Mouse (Mus musculus) embryo, embryonic 11 days (tissue): ENCODE results near the gene Selenom.

Source experiments
- DNase-seq: peaks from one replicate; pipeline ENCODE4 v3.0.0-alpha.2; 2015

The Selenom gene

GRCm38 (mm10) chr11:3514529-3515054 is at the start of gene Selenom:
TSS of gene Selenom (plus strand) at chr11:3514684.
- DNase-seq: peak; percentile 89

- DNase-seq: no peak
Observed at GRCm38 (mm10) chr11:3471448-3471850, 43.0 kb upstream of the Selenom start.

DNA sequence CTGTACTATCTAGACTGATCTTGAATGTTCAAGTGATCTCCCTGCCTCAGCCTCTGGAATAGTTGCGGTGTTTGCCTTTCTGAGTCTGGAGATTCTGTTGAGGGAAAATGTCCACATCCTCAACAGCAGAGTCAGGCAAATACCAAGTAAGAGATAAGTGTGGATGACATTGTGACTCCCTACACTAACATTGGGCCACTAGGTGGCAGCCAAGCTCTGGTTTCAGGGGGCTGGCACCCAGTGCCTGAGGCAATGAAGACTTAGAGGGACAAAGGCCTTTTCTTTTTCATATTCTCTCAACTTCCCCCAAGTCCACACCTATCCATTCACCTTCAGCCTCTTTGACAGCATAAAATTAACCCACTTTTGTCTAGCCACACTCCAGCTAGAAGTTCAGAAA is 42.0 kb upstream of the Selenom start:
- peak; percentile 91 for DNase-seq

DNA sequence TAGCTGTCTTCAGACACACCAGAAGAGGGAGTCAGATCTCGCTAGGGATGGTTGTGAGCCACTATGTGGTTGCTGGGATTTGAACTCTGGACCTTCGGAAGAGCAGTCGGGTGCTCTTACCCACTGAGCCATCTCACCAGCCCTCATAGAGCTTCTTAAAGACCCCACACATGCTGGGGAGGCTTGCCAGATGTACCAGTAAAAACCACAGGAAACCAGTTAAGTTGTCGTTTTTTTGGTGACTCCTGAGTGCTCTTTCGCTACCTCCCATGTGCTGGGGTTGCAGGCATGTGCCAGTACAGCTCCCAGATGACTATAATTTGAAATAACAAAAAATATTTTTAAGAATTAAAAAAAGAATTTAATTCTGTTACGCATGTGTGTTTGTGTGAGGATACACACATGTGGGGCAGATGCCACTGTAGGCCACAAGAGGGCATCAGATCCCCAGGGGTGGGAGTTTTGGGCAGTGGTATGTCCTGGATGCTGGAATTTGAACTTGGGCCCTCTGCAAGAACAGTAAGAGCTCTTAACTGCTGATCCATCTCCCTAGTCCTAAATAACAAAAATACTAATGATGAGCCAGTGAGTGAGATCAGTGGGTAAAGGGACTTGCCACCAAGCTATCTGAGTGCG is 39.9 kb upstream of the Selenom start:
- no peak for DNase-seq

DNA sequence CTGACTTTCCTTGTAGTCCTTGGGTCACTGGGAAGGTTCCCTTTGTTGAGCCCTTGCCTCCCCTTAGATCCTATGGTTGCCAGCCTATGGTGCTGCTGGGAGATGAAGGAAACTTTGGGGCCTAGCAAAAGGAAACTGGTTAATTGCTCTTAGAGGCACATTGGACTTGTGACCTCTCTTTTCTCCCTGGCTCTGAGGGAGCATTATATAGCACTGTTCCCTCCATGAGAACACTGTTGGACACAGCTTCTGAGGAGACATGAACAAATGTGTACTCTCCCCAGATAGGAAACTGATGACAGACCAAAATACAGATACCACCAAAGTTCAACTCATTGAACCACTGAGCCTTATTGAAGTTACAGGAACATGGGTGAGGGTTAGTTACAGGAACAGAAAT is 39.0 kb upstream of the Selenom start:
- DNase-seq: no peak

GRCm38 (mm10) chr11:3483980-3484642 is 30.4 kb upstream of the Selenom start:
- DNase-seq: no peak

DNA sequence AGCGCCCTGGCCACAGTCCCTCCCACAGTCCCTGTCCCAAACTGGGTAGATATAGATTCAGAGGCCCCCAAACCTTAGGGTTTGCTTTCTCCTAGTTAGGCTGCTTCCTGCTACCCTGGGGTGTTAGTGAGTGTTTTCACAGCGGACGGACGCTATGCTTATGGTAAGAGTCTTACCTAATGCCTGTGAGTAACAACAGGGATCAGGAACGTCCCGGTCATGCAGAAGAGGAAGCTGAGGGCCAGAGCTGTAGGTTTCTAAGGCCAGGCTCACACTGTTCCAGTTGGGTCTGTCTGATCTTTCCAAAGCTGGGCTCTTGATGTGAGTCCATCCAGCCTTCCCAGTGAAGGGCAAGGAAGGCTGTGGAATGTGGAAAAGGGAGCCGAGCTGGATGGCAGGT is 28.1 kb upstream of the Selenom start:
- DNase-seq: no peak

- DNase-seq: peak; percentile 49
Observed at GRCm38 (mm10) chr11:3487952-3488570, 26.4 kb upstream of the Selenom start, which contains the start of gene Pla2g3. TSS of gene Pla2g3 (plus strand) at chr11:3488284.

GRCm38 (mm10) chr11:3489036-3489435 is 25.4 kb upstream of the Selenom start:
- DNase-seq: no peak

GRCm38 (mm10) chr11:3492748-3493147 is 21.7 kb upstream of the Selenom start:
- no peak for DNase-seq

DNA sequence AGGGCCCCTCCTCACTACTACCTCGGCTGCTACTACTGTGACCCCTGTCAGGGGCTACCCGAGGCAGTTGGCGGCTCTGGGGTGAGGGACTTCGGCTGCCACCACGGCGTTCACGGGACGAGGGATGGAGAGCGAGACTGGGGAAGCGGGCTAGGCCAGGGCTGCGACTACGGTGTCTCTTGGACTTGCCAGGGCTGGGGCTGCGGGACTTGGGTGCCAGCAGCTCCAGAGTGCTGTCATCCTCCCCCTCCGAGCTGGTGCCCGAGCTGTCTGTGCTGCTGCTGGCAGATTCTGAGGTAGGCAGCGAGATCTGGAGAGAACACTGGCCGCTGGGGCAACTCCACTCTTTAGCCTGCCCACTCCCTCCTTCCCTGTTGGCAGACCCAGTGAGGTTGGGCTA is 19.6 kb upstream of the Selenom start:
- no peak for DNase-seq

- DNase-seq: no peak
Observed at GRCm38 (mm10) chr11:3495496-3495895, 19.0 kb upstream of the Selenom start.

GRCm38 (mm10) chr11:3496756-3497155 is 17.7 kb upstream of the Selenom start:
- DNase-seq: no peak

- no peak for DNase-seq
Observed at GRCm38 (mm10) chr11:3497296-3497695, 17.2 kb upstream of the Selenom start.

DNA sequence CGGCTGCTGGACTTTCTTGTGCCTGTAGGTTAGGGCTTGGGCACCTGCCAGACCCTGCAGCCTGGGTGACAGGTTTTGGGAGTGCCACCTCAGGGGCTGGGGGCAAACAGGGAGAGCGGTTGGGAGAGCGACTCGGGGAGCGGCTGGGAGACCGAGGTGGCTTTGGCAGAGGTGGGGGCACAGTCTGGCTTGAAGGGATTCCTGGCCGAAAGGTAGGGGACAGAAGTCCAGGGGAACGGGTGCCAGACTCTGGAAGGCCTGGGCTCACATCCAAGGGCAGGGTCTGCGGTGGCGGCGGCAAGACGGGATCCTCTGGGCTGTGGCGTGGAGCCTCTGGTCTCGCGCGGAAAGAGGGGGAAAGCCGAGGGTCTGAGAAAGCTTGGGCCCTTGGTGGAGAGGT is 12.4 kb upstream of the Selenom start:
- DNase-seq: no peak

DNA sequence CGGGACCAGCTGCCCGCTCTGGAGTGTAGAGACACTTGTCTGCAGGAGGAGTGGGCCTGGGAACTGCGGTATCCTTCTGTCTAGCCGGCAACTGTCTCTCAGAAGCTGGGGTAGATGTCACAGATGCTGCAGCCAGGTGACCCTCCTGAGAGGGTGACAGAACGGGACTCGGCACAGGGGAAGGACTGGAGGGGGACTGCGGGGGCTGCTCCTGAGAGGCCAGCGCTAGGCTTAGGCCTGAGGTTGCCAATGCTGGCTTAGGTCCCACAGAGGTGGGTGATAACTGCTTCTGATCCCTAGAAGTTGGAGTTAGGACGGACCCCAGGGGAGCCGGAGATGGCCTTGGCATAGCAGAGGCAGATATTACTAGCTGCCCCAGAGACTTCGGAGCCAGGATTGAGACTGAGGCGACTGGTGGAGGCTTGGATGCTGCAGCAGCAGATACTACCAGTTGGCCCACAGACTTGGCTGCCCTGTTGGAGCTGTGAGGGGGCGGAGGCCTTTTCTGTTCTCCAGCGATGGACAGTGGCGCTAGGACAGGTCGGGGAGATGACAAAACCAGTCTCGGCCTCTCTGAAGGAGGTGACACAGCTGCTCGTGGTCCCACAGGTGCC is 11.9 kb upstream of the Selenom start:
- no peak for DNase-seq

DNA sequence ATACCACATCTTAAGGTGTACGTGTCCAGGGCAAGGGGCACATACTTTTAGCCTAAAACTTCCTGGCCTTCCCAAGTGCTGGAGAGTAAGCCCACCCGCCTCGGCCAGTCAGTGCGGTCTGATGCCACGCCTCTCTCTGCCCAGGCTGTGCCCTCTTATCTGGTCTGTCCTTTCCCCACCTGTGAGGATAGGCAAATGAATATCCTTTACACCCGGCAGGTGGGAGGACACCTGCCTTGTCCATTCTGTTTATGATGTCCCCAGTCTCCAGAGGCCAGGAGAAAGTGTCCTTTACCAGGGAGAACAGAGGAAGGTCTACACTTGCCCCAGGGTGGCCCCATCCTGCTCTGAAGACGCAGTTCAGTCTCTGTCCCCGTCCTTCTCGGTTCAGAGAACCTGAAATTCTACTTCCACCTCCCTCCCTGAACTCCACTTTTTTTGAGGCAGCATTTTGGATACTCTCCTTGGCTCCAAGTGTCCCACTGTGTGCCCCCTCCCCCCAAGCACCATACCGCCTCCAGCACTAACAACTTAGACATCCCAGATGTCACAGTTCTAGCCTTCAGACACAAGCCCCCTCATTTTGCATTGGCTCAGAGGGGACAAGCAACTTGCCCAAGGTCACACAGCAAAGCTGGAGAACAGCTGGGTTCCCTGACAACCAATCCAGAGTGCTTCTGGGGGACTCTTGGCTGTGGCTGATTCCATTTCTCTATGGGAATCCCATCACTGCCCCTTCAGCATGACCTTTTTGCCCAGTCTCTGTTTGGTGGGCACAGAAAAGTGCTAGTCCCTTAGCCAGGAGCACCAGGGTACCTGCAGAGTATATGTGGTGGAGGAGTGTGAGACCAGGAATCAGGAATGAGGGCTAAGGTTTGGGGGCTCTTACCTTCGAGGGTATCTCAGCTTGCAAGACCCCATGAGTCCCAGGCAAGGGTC is 10.5 kb upstream of the Selenom start:
- no peak for DNase-seq

GRCm38 (mm10) chr11:3508226-3508625 is 6.3 kb upstream of the Selenom start:
- DNase-seq: no peak

DNA sequence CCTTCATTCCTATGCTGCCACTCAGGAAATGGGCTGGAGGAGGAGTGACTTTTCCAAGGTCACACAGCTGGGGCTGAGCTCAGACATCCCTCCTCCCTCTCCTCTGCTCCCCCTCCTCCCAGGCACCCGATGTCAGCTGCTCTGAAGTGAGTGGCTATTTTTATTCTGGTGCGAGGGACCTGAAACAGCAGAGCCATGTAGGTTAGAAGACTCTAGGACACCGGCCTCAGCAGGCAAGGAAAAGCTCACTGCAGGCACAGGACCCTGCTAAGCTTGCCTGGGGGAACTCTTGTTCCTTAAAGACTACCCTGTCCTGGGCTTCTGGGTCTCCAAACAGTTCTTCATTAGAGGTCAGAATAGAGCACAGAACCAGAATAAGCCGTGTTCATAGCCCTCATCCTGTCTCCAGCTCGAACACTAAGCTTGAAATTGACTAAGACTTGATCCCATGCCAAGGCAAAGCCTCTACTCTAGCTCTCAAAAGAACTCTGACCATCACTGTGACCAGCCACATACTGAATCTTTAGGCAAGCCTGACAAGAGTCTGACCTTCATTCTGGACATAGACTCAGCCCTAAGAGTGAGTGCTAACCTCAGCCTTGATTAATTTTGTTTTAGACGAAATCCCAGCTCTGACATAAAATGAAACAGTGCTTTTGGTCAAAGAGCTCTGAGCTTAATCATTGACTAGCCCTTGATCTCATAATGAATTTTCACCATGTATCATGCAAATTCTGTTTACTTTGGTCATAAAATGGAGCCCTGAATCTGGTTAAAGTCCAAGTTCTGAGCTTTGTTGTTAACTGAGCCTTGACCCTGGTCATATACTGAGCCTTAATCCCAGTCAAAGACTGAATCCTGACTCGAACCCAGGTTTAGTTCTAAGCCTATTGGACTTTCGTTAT is 5.1 kb upstream of the Selenom start:
- no peak for DNase-seq

DNA sequence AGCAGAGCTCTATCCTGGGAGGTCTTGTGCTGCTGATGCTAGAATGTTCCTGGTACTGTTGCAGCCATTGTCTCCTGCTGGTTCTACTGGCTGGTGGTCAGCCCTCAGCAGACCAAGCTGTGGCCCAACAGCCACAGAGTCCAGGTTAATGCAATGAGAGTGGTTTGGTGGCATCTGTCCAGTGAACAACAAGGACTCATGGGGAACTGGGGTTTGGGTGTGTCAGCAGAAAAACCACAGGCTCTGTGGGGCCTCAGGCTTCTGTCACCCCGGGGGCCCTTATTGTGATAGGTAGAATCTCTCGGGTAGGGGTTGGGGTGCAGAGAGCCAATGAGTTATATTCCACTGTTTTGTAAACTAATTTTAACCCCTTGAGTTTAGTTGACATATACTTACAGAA is 4.2 kb upstream of the Selenom start:
- DNase-seq: no peak

DNA sequence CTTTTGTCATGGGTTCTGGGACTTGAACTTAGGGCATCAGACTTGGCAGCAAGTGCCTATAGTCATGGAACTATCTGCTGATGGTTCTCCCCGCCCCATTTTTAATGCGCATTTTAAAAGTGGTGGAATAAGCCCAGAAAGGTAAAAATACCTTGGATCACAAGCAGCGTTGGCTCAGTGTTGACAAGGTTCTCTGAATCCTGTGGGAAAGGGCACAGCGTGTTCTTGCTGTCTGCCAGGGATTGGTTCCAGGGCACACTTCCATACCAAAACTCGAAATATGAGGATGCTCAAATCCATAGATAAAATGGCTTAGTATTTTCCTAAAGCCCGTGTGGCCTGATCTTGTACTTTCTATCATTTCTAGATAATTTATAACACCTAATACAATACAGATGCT is 1.2 kb upstream of the Selenom start:
- no peak for DNase-seq
